Mouse (Mus musculus) forebrain, embryonic 10.5 days (tissue): Measurements from ENCODE around the gene Pmfbp1. TPM values are rescaled to one million over a fixed set of nuclear protein-coding genes. Genes with fewer than 3 reads are reported as not detected.
A peak's percentile ranks its signal among the peaks of the same experiment; 100 is the strongest.

Experiments
- DNase-seq: peaks from one replicate; pipeline ENCODE4 v3.0.0-alpha.2; 2017; ENCODE audit warnings: low spot score; ENCODE audit errors: extremely low spot score
- H3K27ac ChIP-seq: fragments of 300-500 bp; sonication (generic); 2 replicates; pipeline ENCODE4 v1.5.1; 2016; ENCODE audit warnings: mild to moderate bottlenecking
- H3K27me3 ChIP-seq: fragments of 300-500 bp; sonication (generic); 2 replicates; pipeline ENCODE4 v1.6.1; 2016; ENCODE audit warnings: mild to moderate bottlenecking; ENCODE audit not compliant: poor library complexity, severe bottlenecking
- H3K36me3 ChIP-seq: fragments of 300-500 bp; sonication (generic); replicated peaks from 2 replicates; pipeline ENCODE4 v1.6.1; 2016; ENCODE audit warnings: mild to moderate bottlenecking, moderate library complexity
- H3K4me1 ChIP-seq: fragments of 300-500 bp; sonication (generic); 2 replicates; pipeline ENCODE4 v1.6.1; 2016
- H3K4me3 ChIP-seq: fragments of 300-500 bp; sonication (generic); 2 replicates; pipeline ENCODE4 v1.5.1; 2016; ENCODE audit warnings: mild to moderate bottlenecking, moderate library complexity
- H3K9me3 ChIP-seq: fragments of 300-500 bp; sonication (generic); 2 replicates; pipeline ENCODE4 v1.6.1; 2016; ENCODE audit warnings: mild to moderate bottlenecking, moderate library complexity
- WGBS: fragments of 180-500 bp; shearing (Covaris S2); methylation state at CpG from one replicate; pipeline ENCODE4 v1.1.7; 2016; 5-methylcytosine and 5-hydroxymethylcytosine counted together
- polyA plus RNA-seq: library from polyadenylated mRNA; unstranded; fragments of >200 nt; fragmentation: Nextera tagmentation; extraction: Ambion mirVana; gene quantifications from 2 replicates; pipeline ENCODE4 v1.2.1, GENCODE M21; 2016

Gene Pmfbp1
- polyA plus RNA-seq, 1 experiment from 2014 or later, result 0.09 TPM

GRCm38 (mm10) chr8:109524008-109524407 is 30.2 kb downstream of the Pmfbp1 start:
- Histone ChIP-seq H3K27me3 (no peaks in the 10 kb centered on the region), H3K36me3 (no peaks in the 10 kb centered on the region), H3K4me1 (0 out of 2 replicates have a peak, but pooled peaks cover 4% of the 10 kb centered on the region), H3K9me3 (0 out of 2 replicates have a peak, but pooled peaks cover 3% of the 10 kb centered on the region), H3K4me3 (no peak overlapping the region), H3K27ac (no peak overlapping the region)
- WGBS, result 81% methylated on average over 2 of the region's 2 CpGs
- no peak for DNase-seq

GRCm38 (mm10) chr8:109535140-109535990 is 41.5 kb downstream of the Pmfbp1 start:
- H3K27ac ChIP-seq, result no peak overlapping the region
- WGBS, result 87% methylated on average over 19 of the region's 19 CpGs
- no peak overlapping the region for H3K4me3 ChIP-seq
- no peaks in the 10 kb centered on the region for H3K36me3 ChIP-seq
- H3K9me3 ChIP-seq, result no peaks in the 10 kb centered on the region
- H3K4me1 ChIP-seq, result peaks cover 13% of the 10 kb centered on the region
- DNase-seq, result peak; percentile 39
- H3K27me3 ChIP-seq, result no peaks in the 10 kb centered on the region

DNA sequence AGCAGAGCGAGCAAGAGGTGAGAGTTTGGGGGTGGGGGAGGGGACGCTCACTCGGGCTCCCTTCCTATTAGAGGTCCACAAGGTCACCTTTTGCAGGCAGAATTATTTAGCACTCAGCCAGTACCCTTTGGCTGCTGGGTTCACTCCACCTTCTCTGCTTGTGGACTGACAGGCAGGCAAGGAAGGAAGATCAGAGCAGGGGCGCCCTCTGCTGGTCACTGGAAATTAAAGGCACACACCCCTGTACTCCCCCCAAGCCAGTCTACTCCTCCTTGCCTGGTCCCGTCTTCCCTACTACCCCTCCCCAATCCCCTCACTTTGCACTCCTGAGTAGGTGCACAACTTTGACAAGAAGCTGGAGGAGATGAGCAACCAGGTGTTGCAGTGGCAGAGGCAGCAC is 42.9 kb downstream of the Pmfbp1 start:
- Histone ChIP-seq H3K36me3 (no peaks in the 10 kb centered on the region), H3K27ac (peak overlapping the region; percentile 20; the same call in 1 of the 2 replicates), H3K4me3 (peak overlapping the region; percentile 25; the same call in 1 of the 2 replicates), H3K9me3 (no peaks in the 10 kb centered on the region), H3K4me1 (peaks cover 12% of the 10 kb centered on the region), H3K27me3 (no peaks in the 10 kb centered on the region)
- DNase-seq, result peak; percentile 85
- 3% methylated on average over 5 of the region's 5 CpGs for WGBS

DNA sequence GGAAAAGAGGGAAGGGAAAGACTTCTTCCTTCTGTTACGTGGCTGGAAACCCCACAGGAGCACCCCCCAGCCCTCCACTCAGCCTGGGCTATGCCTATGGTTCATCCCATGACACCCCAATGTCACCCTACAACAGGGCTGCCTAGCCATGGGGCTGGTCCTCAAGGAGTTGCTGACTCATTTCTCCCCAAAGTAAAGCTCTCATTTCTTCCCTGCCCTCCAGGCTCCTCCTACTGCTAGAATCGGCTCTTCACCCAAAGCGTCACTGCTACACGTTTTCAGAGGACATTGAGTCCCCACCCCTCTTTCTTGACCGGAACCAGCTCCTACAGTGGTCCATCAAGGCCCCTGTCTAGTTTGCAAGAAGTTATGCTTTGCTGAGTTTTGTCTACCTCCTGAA is 48.3 kb downstream of the Pmfbp1 start:
- Histone ChIP-seq H3K27ac (no peak overlapping the region), H3K4me1 (no peaks in the 10 kb centered on the region), H3K27me3 (no peaks in the 10 kb centered on the region), H3K9me3 (no peaks in the 10 kb centered on the region), H3K4me3 (no peak overlapping the region), H3K36me3 (peaks cover 18% of the 10 kb centered on the region)
- no peak for DNase-seq
- WGBS, result 76% methylated on average over 5 of the region's 5 CpGs

GRCm38 (mm10) chr8:109542748-109543519 is 49.1 kb downstream of the Pmfbp1 start:
- H3K27me3 ChIP-seq, result no peaks in the 10 kb centered on the region
- no peaks in the 10 kb centered on the region for H3K9me3 ChIP-seq
- DNase-seq, result no peak
- WGBS, result 87% methylated on average over 8 of the region's 8 CpGs
- H3K4me3 ChIP-seq, result no peak overlapping the region
- no peak overlapping the region for H3K27ac ChIP-seq
- no peaks in the 10 kb centered on the region for H3K4me1 ChIP-seq
- H3K36me3 ChIP-seq, result peaks cover 26% of the 10 kb centered on the region

GRCm38 (mm10) chr8:109544049-109544448 is 50.2 kb downstream of the Pmfbp1 start:
- Histone ChIP-seq H3K4me3 (no peak overlapping the region), H3K9me3 (no peaks in the 10 kb centered on the region), H3K27me3 (no peaks in the 10 kb centered on the region), H3K27ac (no peak overlapping the region), H3K36me3 (peaks cover 37% of the 10 kb centered on the region), H3K4me1 (no peaks in the 10 kb centered on the region)
- DNase-seq, result no peak
- WGBS, result 54% methylated on average over 3 of the region's 3 CpGs

DNA sequence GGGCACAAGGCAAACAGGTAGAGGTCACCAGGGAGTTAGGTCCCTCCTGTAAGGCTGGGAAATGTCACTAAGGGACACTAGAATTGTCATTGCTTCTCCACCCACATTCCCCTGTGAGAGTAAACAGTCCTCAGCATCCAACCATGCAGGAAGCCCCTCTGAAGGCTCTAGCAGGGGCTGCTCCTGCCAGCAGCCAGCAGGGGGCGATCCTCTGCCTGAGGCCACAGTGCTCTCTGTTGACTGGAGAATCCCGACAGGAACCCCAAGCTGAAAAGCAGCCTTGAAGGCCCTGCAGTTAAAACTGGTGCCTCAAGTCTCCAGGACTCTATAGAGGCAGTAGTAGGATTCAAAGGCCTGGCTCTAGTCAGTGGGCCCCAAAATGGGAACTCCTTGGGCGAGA is 57.8 kb downstream of the Pmfbp1 start:
- Histone ChIP-seq H3K27me3 (no peaks in the 10 kb centered on the region), H3K36me3 (peaks cover 100% of the 10 kb centered on the region), H3K4me3 (no peak overlapping the region), H3K27ac (no peak overlapping the region), H3K4me1 (no peaks in the 10 kb centered on the region), H3K9me3 (no peaks in the 10 kb centered on the region)
- peak; percentile 25 for DNase-seq
- 48% methylated on average over 3 of the region's 3 CpGs for WGBS

DNA sequence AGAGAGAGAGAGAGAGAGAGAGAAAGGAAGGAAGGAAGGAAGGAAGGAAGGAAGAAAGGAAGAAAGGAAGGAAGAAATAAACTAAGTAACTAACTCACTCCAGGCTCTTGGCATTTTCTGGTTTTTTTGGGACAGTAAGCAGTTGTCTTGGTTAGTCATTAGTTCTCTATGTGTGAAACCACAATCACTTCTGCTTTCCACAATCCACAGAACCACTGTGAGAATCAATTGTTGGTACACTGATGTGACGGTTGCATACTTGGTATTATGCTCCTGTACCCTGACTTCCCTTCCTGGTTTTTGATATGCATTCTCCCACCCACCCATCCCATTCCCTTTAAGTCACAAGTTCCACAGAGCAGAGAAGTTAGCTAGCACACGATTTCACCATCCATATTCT is 70.1 kb downstream of the Pmfbp1 start:
- peak overlapping the region; percentile 93; the same call in 1 of the 2 replicates for H3K4me3 ChIP-seq
- H3K9me3 ChIP-seq, result no peaks in the 10 kb centered on the region
- H3K27ac ChIP-seq, result no peak overlapping the region
- 81% methylated on average over 2 of the region's 2 CpGs for WGBS
- peaks cover 25% of the 10 kb centered on the region for H3K4me1 ChIP-seq
- no peaks in the 10 kb centered on the region for H3K27me3 ChIP-seq
- peaks cover 42% of the 10 kb centered on the region for H3K36me3 ChIP-seq
- no peak for DNase-seq

DNA sequence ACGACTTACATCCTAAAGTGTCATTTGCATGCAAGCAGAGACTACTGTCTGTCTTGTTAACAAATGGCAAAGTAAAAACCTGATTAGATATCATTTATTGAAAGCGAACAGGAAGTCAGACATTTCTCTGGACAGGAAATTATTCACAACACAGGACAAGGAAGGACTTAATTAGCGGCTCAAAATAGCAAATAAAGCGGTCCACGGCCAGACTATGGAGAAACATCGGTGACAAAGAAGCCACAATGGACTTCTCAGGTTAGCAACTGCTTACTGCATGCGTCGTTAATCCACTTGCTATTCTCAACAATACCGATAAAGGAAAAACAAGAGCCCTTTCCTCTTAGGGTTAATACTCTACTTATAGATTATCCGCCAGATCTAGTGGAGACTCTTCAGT is 70.9 kb downstream of the Pmfbp1 start:
- H3K27ac ChIP-seq, result peak overlapping the region; percentile 94
- H3K9me3 ChIP-seq, result no peaks in the 10 kb centered on the region
- no peak for DNase-seq
- H3K4me1 ChIP-seq, result peaks cover 25% of the 10 kb centered on the region
- H3K27me3 ChIP-seq, result no peaks in the 10 kb centered on the region
- peak overlapping the region; percentile 93 for H3K4me3 ChIP-seq
- H3K36me3 ChIP-seq, result peaks cover 41% of the 10 kb centered on the region
- 6% methylated on average over 10 of the region's 10 CpGs for WGBS

GRCm38 (mm10) chr8:109565498-109566333 is 71.9 kb downstream of the Pmfbp1 start, which contains the start of the genes Dhx38 and Txnl4b:
Gene Dhx38, minus strand, starts transcription at chr8:109565861.
Gene Txnl4b, plus strand, starts transcription at chr8:109565892.
- peak; percentile 97 for DNase-seq
- Histone ChIP-seq H3K36me3 (peaks cover 39% of the 10 kb centered on the region), H3K4me1 (peaks cover 25% of the 10 kb centered on the region), H3K27ac (peak within 1 kb of the TSS; percentile 94), H3K4me3 (peak within 1 kb of the TSS; percentile 93), H3K9me3 (no peaks in the 10 kb centered on the region), H3K27me3 (no peaks in the 10 kb centered on the region)
- under 1% methylated on average over 52 of the region's 52 CpGs for WGBS

DNA sequence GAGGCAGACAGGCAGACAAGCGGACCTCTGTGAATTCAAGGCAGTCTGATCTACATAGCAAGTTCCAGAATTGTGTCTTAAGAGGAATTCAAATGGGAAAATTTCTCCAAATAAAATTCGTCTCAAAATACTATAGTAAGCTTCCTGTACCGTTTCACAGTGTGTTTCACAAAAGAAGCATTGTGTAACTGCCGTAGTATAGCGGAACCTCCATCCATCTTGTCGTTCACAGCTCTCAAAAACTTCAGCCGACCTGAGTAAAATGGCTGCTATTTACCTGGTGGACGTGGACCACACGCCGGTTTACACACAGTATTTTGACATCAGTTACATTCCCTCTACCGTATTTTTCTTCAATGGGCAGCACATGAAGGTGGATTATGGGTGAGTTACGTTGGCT is 77.3 kb downstream of the Pmfbp1 start:
- no peaks in the 10 kb centered on the region for H3K27me3 ChIP-seq
- no peak overlapping the region for H3K4me3 ChIP-seq
- 92% methylated on average over 12 of the region's 12 CpGs for WGBS
- no peak for DNase-seq
- H3K36me3 ChIP-seq, result peaks cover 27% of the 10 kb centered on the region
- H3K9me3 ChIP-seq, result no peaks in the 10 kb centered on the region
- H3K27ac ChIP-seq, result no peak overlapping the region
- peaks cover 9% of the 10 kb centered on the region for H3K4me1 ChIP-seq

DNA sequence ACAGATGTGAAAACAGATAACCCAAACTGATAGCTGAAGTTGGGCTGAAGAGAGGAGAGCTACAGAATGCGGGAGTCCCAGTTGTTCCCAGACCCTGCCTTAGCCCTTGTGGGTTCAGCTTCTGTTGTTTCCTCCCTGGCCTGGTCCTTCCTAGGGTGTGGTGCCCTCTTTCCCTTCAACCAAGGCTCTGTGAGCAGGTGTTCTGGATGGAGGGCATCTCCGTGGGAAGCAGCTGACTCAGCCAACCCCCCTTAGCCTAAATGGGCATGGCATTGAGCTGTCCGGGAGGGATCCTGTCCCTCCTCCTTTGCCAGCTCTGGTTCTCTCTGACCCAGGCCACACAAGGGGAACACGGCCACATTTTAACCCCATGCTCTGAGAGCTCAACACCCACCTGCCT is 82.5 kb downstream of the Pmfbp1 start:
- DNase-seq, result no peak
- Histone ChIP-seq H3K27me3 (no peaks in the 10 kb centered on the region), H3K27ac (no peak overlapping the region), H3K36me3 (peaks cover 9% of the 10 kb centered on the region; the same call in 1 of the 2 replicates), H3K9me3 (no peaks in the 10 kb centered on the region), H3K4me3 (no peak overlapping the region), H3K4me1 (no peaks in the 10 kb centered on the region)
- WGBS, result 75% methylated on average over 4 of the region's 4 CpGs
